Mouse (Mus musculus) embryonic facial prominence, embryonic 14.5 days (tissue): ENCODE measurements around the gene Dstn. TPM values are rescaled to one million over a fixed set of nuclear protein-coding genes. Genes with fewer than 3 reads are reported as not detected.

Experiments
- ATAC-seq: fragments of 200-750 bp; cut with Nextera tagmentation; 2 replicates; pipeline ENCODE4 v1.8.0; 2017; ENCODE audit warnings: low read depth, moderate number of reproducible peaks, moderate TSS enrichment
- DNase-seq: peaks from one replicate; pipeline ENCODE4 v3.0.0-alpha.2; 2015; ENCODE audit warnings: low spot score
- H3K27ac ChIP-seq: fragments of 300-500 bp; sonication (generic); replicated peaks from 2 replicates; pipeline ENCODE4 v1.5.1; 2014; ENCODE audit warnings: low read depth, mild to moderate bottlenecking, low read length, moderate library complexity
- H3K27me3 ChIP-seq: fragments of 300-500 bp; sonication (generic); replicated peaks from 2 replicates; pipeline ENCODE4 v1.6.1; 2014; ENCODE audit warnings: low read length; ENCODE audit not compliant: control insufficient read depth, insufficient read depth
- H3K36me3 ChIP-seq: fragments of 300-500 bp; sonication (generic); 2 replicates; pipeline ENCODE4 v1.6.1; 2014; ENCODE audit warnings: low read length, mixed read lengths; ENCODE audit not compliant: control insufficient read depth, insufficient read depth
- H3K4me1 ChIP-seq: fragments of 300-500 bp; sonication (generic); 2 replicates; pipeline ENCODE4 v1.6.1; 2014; ENCODE audit warnings: antibody characterized with exemption, low read length; ENCODE audit not compliant: control insufficient read depth, insufficient read depth
- H3K4me2 ChIP-seq: fragments of 300-500 bp; sonication (generic); 2 replicates; pipeline ENCODE4 v1.6.1; 2014; ENCODE audit warnings: low read depth, mild to moderate bottlenecking, low read length, moderate library complexity, mixed read lengths
- H3K4me3 ChIP-seq: fragments of 300-500 bp; sonication (generic); 2 replicates; pipeline ENCODE4 v1.5.1; 2014; ENCODE audit warnings: low read depth, mild to moderate bottlenecking, low read length
- H3K9ac ChIP-seq: fragments of 300-500 bp; sonication (generic); 2 replicates; pipeline ENCODE4 v1.6.1; 2014; ENCODE audit warnings: low read depth, mild to moderate bottlenecking, low read length, moderate library complexity, mixed read lengths
- H3K9me3 ChIP-seq: fragments of 300-500 bp; sonication (generic); 2 replicates; pipeline ENCODE4 v1.6.1; 2016; ENCODE audit warnings: low read length; ENCODE audit not compliant: control insufficient read depth
- WGBS: fragments of 180-500 bp; shearing (Covaris S2); extraction: QIAGEN DNeasy Blood & Tissue Kit; methylation state at CpG from one replicate; pipeline ENCODE4 v1.1.7; 2014; 5-methylcytosine and 5-hydroxymethylcytosine counted together
- polyA plus RNA-seq: library from polyadenylated mRNA; unstranded; fragments of >200 nt; fragmentation: Nextera tagmentation; extraction: Ambion mirVana; gene quantifications from 2 replicates; pipeline ENCODE4 v1.2.1, GENCODE M21; 2014

The Dstn gene
- polyA plus RNA-seq, 1 experiment from 2014 or later: 389 TPM

DNA sequence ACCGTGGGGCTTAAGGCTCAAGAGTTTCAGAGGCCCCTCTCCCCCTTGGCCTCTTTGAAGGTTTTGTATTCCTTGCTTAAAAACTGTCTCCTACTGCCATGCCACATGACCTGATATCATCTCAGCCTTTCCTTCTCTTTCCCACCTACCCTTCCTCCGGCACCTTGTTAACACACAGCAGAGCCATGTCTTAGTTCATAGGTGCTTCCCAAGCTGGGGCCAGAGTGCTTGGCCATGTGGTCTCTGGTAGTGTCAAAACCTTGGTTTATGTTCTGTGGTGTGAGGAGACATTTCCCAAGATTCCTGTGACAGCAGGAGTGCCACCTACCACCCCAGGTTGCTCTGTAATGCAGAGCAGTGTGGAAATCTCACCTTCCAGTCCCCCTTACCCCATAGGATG is 31.3 kb downstream of the Dstn start:
- H3K9ac ChIP-seq: no peak overlapping the region
- no peak overlapping the region for H3K4me2 ChIP-seq
- peaks cover 96% of the 10 kb centered on the region for H3K36me3 ChIP-seq
- ATAC-seq (no peak), DNase-seq (no peak)
- H3K27me3 ChIP-seq: no peaks in the 10 kb centered on the region
- WGBS: 95% methylated on average over 2 of the region's 2 CpGs
- no peak overlapping the region for H3K4me3 ChIP-seq
- no peaks in the 10 kb centered on the region for H3K9me3 ChIP-seq
- no peak overlapping the region for H3K27ac ChIP-seq
- no peaks in the 10 kb centered on the region for H3K4me1 ChIP-seq

DNA sequence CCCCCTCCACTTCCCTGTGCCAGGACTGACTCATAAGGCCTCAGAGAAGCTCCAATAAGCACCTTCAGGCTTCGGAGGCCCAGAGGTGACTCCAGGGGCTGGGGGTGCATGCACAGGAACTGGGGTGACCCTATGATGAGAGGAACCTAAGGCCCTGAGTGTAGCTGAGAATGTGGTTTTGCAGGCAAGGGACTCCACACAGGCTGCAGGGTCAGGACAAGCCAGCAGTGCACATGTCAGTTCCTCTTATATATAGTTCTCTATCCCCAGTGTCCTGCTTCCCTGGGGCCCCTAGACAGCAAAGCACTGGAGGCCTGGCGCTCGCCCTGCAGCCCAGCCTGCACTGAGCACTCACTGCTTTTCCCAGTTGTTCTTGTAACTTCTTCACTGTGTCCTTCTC is 32.9 kb downstream of the Dstn start:
- 88% methylated on average over 3 of the region's 3 CpGs for WGBS
- no peak for ATAC-seq
- Histone ChIP-seq H3K27me3 (no peaks in the 10 kb centered on the region), H3K27ac (no peak overlapping the region), H3K4me2 (no peak overlapping the region), H3K9me3 (no peaks in the 10 kb centered on the region), H3K4me3 (no peak overlapping the region), H3K36me3 (peaks cover 99% of the 10 kb centered on the region), H3K4me1 (no peaks in the 10 kb centered on the region), H3K9ac (no peak overlapping the region)
- no peak for DNase-seq

DNA sequence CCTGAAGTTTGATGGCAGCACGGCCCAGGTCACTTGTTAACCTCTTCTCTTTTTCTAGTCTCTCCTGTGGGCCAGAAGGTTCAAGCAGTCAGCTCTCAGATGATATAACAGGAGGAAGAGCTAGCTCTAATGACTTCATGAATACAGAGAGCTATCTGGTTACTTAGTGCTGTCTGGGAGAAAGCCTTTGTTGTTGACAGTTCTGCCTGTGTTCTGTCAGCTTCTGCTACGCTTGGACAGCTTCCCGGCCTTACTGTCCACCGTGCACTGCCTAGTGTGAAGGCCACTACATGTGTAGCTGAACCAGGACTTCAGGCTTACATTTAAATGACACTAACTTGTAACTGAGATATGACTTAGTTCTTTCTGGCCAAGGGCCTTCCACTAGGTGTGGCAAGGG is 33.3 kb downstream of the Dstn start:
- H3K27me3 ChIP-seq: no peaks in the 10 kb centered on the region
- no peak overlapping the region for H3K9ac ChIP-seq
- WGBS: 86% methylated on average over 4 of the region's 4 CpGs
- peaks cover 100% of the 10 kb centered on the region for H3K36me3 ChIP-seq
- H3K4me1 ChIP-seq: no peaks in the 10 kb centered on the region
- no peak for DNase-seq
- H3K4me3 ChIP-seq: no peak overlapping the region
- ATAC-seq: no peak
- no peak overlapping the region for H3K4me2 ChIP-seq
- no peak overlapping the region for H3K27ac ChIP-seq
- H3K9me3 ChIP-seq: no peaks in the 10 kb centered on the region

DNA sequence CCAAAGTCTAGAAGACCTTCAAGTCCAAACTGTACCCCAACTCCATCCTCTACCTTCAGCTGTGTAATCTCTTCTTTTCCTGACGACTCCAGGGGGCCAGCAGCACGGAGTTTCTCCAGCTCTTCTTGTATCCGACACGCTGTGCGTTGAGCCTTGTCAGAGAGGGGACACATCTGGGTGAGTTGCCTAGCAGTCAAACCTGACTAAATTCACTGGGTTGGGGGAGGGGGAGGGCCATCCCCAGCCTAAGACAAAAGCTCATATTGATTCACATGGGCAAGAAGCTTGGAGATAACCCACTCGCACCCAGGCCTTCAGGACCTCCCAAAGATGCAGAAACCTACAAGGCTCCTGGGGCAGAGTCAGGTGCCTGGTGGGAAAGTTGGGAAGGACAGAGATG is 34.1 kb downstream of the Dstn start:
- Histone ChIP-seq H3K27ac (no peak overlapping the region), H3K36me3 (peaks cover 100% of the 10 kb centered on the region), H3K9ac (no peak overlapping the region), H3K27me3 (no peaks in the 10 kb centered on the region), H3K4me1 (no peaks in the 10 kb centered on the region), H3K4me3 (no peak overlapping the region), H3K9me3 (no peaks in the 10 kb centered on the region), H3K4me2 (no peak overlapping the region)
- no peak for DNase-seq
- ATAC-seq: no peak
- WGBS: 97% methylated on average over 6 of the region's 6 CpGs

DNA sequence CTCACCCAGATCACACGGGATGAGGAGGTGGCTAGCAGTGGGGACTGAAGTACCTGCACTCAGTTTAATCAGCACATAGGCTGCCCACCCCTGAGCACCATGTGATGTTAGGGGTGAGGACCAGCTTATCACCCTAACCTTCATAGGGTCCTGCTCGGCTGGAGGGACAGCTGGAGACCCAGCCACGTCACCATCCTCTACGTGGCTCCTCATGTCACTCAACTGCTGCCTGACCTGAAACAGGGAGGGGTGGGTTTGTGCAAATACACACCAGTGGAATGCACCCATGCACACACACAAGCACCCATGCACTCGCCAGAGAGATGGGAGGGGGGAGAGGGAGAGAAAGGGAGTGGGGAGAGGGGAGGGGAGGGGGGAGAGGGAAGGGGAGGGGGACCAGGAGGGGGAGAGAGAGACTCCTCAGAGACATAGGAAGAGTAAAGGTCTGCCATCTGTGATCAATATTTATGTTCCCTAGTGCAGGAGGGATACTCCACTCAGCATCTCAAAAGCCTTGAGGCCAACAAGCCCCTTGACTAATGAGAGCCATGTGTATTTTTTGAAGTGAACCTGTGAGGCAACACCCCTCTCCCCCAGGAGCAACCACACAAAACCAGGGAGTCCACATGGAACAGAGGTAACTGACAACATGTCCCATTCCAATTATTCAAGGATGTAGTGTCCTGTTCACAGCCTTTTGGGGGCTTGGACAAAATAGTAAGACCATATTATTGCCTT is 35.3 kb downstream of the Dstn start:
- ATAC-seq: no peak
- no peak for DNase-seq
- H3K4me2 ChIP-seq: no peak overlapping the region
- no peak overlapping the region for H3K9ac ChIP-seq
- no peak overlapping the region for H3K4me3 ChIP-seq
- H3K4me1 ChIP-seq: no peaks in the 10 kb centered on the region
- no peaks in the 10 kb centered on the region for H3K27me3 ChIP-seq
- H3K27ac ChIP-seq: no peak overlapping the region
- 79% methylated on average over 5 of the region's 5 CpGs for WGBS
- peaks cover 100% of the 10 kb centered on the region for H3K36me3 ChIP-seq
- no peaks in the 10 kb centered on the region for H3K9me3 ChIP-seq

DNA sequence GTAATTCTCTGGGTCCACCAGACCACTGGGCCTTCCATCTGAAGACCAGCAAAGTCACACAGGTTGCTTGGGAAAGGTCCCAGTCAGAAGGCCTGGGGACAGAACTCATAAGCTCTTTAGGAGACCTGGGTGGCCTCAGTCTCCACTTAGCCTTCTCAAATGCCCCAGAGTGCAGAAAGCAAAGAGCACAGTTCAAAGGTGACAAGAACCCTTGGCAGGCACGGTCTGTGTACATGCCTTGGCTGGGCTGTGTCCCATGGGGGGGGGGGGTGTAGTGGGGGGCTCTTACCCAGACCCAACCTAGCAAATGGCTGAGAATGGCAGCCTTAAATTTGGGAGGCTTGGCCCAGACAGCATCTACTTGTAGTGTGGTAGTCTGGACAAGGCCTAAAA is 35.9 kb downstream of the Dstn start:
- no peak overlapping the region for H3K27ac ChIP-seq
- DNase-seq: no peak
- peaks cover 100% of the 10 kb centered on the region for H3K36me3 ChIP-seq
- 67% methylated on average over 1 of the region's 1 CpGs for WGBS
- H3K9ac ChIP-seq: no peak overlapping the region
- H3K4me1 ChIP-seq: no peaks in the 10 kb centered on the region
- no peak overlapping the region for H3K4me3 ChIP-seq
- H3K27me3 ChIP-seq: no peaks in the 10 kb centered on the region
- no peak for ATAC-seq
- H3K4me2 ChIP-seq: no peak overlapping the region
- no peaks in the 10 kb centered on the region for H3K9me3 ChIP-seq

DNA sequence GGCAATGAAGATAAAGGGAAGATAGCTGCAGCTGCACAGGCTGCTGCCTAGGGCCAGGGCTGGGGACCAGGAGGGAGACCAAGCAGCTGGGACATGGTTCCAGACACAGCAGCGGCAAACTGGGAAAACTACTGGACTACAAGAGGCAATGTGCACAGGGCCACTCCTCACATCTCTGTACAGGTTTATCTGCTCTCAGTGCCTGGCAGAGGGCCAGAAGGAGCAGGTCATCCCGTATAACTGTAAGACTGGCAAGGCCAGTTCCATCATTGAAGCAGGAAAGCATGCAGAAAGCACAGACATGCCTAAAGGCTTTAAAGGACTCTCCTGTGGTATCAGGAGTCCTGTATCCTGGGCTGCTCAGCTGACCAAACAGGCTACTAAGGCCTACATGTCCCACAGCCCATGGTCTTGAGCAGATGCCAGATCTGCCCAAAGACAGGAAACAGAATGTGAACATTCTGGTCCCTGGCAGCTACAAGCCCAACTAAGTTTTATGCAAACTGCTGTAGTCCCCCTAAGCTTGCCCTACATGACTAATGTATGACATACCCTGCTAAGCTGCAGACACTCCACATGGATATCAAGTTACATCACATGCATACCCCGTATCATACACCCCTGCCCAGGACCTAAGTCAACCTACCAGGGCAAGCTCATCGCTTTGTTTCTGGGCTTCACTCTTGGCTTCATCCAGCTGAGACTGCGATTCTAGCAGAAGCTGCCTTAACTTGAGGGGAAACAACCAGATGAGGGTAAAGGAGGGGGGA is 36.6 kb downstream of the Dstn start:
- Histone ChIP-seq H3K4me3 (no peak overlapping the region), H3K36me3 (peaks cover 100% of the 10 kb centered on the region), H3K4me1 (no peaks in the 10 kb centered on the region), H3K9me3 (no peaks in the 10 kb centered on the region), H3K9ac (no peak overlapping the region), H3K27ac (no peak overlapping the region), H3K27me3 (no peaks in the 10 kb centered on the region), H3K4me2 (no peak overlapping the region)
- WGBS: 67% methylated on average over 5 of the region's 5 CpGs
- DNase-seq (peak; percentile 26), ATAC-seq (no peak)

DNA sequence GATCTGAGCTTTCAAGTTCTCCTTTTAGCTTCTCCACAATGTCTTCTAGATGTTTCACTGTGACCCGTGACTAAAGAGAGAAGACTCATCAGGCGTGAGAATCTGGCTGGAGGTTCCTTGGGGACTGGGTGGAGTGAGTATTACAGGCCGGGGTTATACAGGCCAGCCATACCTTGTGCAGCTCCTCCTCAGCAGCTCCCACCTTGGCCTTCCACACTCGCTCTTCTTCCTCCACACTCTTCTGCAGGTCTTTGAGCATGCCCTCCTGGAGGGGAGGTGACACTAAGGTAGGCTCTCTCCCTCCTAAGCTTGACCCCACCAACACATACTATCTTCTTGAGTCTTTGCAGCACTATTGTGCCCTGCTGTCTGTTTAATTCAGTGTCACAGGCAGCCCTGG is 38.8 kb downstream of the Dstn start:
- Histone ChIP-seq H3K4me1 (no peaks in the 10 kb centered on the region), H3K36me3 (peaks cover 93% of the 10 kb centered on the region), H3K9ac (no peak overlapping the region), H3K27ac (no peak overlapping the region), H3K4me3 (no peak overlapping the region), H3K9me3 (no peaks in the 10 kb centered on the region), H3K27me3 (no peaks in the 10 kb centered on the region), H3K4me2 (no peak overlapping the region)
- 73% methylated on average over 4 of the region's 4 CpGs for WGBS
- no peak for ATAC-seq
- no peak for DNase-seq

DNA sequence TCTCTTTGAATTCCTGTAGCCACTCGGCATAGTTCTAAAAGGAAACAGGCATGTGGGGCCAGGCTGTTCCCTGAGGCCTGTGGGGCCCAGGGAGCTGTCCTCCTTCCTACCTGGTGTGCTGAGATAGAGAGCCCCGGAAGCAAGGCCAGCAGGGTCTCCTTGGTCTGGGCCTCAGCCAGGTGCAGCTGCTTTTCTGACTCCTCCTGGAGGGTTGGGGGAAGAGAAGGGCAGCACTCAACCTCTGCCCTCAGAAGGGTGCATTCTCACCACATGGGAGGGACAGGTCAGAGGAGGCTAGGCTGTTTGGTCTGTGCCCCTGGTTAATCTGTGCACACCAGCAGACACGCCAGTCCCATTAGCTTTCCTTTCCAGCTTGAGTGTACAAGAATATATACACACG is 39.9 kb downstream of the Dstn start:
- no peaks in the 10 kb centered on the region for H3K4me1 ChIP-seq
- no peak for ATAC-seq
- WGBS: 84% methylated on average over 3 of the region's 4 CpGs

More for the DNA sequence above, 39.9 kb downstream of the Dstn start:
- Histone ChIP-seq H3K4me2 (no peak overlapping the region), H3K4me3 (no peak overlapping the region), H3K9ac (no peak overlapping the region), H3K9me3 (no peaks in the 10 kb centered on the region), H3K36me3 (peaks cover 88% of the 10 kb centered on the region), H3K27ac (no peak overlapping the region), H3K27me3 (no peaks in the 10 kb centered on the region)
- DNase-seq: no peak
